Mouse (Mus musculus): ENCODE data around the gene Cyb561. TPM values are rescaled to one million over a fixed set of nuclear protein-coding genes. Genes with fewer than 3 reads are reported as not detected.

Cyb561 gene
- polyA plus RNA-seq, 1 experiment from 2014 or later: 28.3 TPM

- Histone ChIP-seq H3K9ac (no peak overlapping the region), H3K27ac (ENCODE audit: low read depth) (no peak overlapping the region), H3K9me3 (ENCODE audit: low read depth, low read length) (no peaks in the 10 kb centered on the region), H3K4me1 (ENCODE audit: insufficient read depth) (peaks cover 5% of the 10 kb centered on the region; the same call in 1 of the 2 replicates), H3K4me2 (no peak overlapping the region), H3K27me3 (ENCODE audit: insufficient read depth, low read length) (no peaks in the 10 kb centered on the region), H3K36me3 (ENCODE audit: insufficient read depth) (peaks cover 24% of the 10 kb centered on the region), H3K4me3 (ENCODE audit: low read depth, low read length) (no peak overlapping the region)
- WGBS: 76% methylated on average over 8 of the region's 8 CpGs
- DNase-seq (no peak), ATAC-seq (ENCODE audit: insufficient read depth) (no peak)
- TF ChIP-seq CTCF (IDR thresholded peaks at IDR 0.05; ENCODE audit: low read depth): no peak
Measured at GRCm38 (mm10) chr11:105908926-105909325, 44.2 kb downstream of the Cyb561 start.

- 89% methylated on average over 1 of the region's 1 CpGs for WGBS
Measured at GRCm38 (mm10) chr11:105907381-105907780, 45.8 kb downstream of the Cyb561 start.

DNA sequence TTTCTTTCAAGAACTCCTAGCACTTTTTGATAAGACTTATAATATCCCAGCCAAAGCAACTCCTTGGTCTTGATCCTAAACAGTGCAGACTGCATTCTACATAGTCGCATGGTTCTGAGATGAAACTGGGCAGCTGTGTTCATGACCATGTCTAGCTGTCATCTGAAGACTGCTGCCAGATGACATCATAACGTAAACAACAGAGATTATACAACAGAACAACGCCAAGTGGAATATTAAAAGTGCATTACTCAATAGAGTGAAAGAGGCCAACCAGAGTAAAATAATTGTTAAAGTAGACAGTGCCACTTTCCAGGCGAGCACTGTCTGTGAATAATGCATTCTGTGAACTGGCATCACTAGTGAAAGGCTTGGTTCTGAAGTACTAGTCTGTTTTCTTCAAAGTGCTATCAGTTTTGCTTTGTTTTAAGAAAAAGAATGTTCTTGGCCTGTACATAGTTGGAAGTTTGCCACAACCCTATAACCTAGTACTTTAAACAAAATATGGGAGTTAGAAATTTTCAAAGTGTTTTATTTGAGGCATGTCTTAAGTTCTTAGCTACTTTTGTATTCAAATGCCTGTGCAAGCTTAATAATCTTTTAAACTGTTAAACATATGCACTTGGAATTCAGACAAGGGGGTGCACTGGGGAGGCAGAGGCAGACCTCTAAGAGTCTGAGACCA is 47.5 kb downstream of the Cyb561 start:
- peak; percentile 91 for DNase-seq
- no peak overlapping the region for H3K4me3 ChIP-seq (ENCODE audit: low read depth, low read length)
- ATAC-seq (ENCODE audit: insufficient read depth): peak; percentile 96
- H3K9me3 ChIP-seq (ENCODE audit: low read depth, low read length): no peaks in the 10 kb centered on the region
- H3K27me3 ChIP-seq (ENCODE audit: insufficient read depth, low read length): no peaks in the 10 kb centered on the region
- H3K4me1 ChIP-seq (ENCODE audit: insufficient read depth): peaks cover 7% of the 10 kb centered on the region
- peak overlapping the region; percentile 83 for H3K27ac ChIP-seq (ENCODE audit: low read depth)
- no peak overlapping the region for H3K4me2 ChIP-seq
- H3K9ac ChIP-seq: no peak overlapping the region
- H3K36me3 ChIP-seq (ENCODE audit: insufficient read depth): peaks cover 15% of the 10 kb centered on the region; the same call in 1 of the 2 replicates
- 22% methylated on average over 4 of the region's 4 CpGs for WGBS
- no peak for TF ChIP-seq CTCF (IDR thresholded peaks at IDR 0.05; ENCODE audit: low read depth)

More at GRCm38 (mm10) chr11:105907381-105907780, 45.8 kb downstream of the Cyb561 start:
- H3K27ac ChIP-seq (ENCODE audit: low read depth): no peak overlapping the region
- TF ChIP-seq CTCF (IDR thresholded peaks at IDR 0.05; ENCODE audit: low read depth): no peak
- no peak overlapping the region for H3K4me3 ChIP-seq (ENCODE audit: low read depth, low read length)
- H3K4me2 ChIP-seq: no peak overlapping the region
- H3K9ac ChIP-seq: no peak overlapping the region
- no peaks in the 10 kb centered on the region for H3K9me3 ChIP-seq (ENCODE audit: low read depth, low read length)
- DNase-seq: no peak
- H3K27me3 ChIP-seq (ENCODE audit: insufficient read depth, low read length): no peaks in the 10 kb centered on the region
- peaks cover 16% of the 10 kb centered on the region; the same call in 1 of the 2 replicates for H3K36me3 ChIP-seq (ENCODE audit: insufficient read depth)
- H3K4me1 ChIP-seq (ENCODE audit: insufficient read depth): peaks cover 7% of the 10 kb centered on the region
- ATAC-seq (ENCODE audit: insufficient read depth): no peak

DNA sequence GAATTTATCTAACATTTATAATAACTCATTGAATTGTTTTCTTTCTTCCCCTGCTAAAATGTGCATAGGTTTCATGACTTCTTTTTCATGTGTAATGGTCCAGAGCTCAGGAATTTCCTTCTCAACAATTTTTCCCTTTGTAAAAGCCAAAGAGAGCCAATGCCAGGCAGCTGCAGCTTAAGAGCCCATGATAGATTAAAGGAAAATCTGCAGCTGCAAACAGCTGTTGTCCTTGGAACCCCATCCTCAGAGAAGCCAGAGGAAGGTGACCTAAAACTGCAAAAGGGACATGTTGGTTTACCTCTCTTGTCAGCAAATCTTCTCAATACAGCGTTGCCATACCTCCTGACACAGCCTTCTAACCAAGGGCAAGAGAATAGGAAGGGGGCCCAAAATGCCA is 50.2 kb downstream of the Cyb561 start:
- H3K27ac ChIP-seq (ENCODE audit: low read depth): 0 out of 2 replicates have a peak overlapping the region, but pooled peaks have one; percentile 4
- peak; percentile 81 for DNase-seq
- TF ChIP-seq CTCF (IDR thresholded peaks at IDR 0.05; ENCODE audit: low read depth): no peak
- H3K9me3 ChIP-seq (ENCODE audit: low read depth, low read length): no peaks in the 10 kb centered on the region
- H3K36me3 ChIP-seq (ENCODE audit: insufficient read depth): 0 out of 2 replicates have a peak, but pooled peaks cover 15% of the 10 kb centered on the region
- peaks cover 7% of the 10 kb centered on the region for H3K4me1 ChIP-seq (ENCODE audit: insufficient read depth)
- no peak for ATAC-seq (ENCODE audit: insufficient read depth)
- H3K4me2 ChIP-seq: no peak overlapping the region
- 49% methylated on average over 1 of the region's 1 CpGs for WGBS
- no peak overlapping the region for H3K9ac ChIP-seq
- no peak overlapping the region for H3K4me3 ChIP-seq (ENCODE audit: low read depth, low read length)
- H3K27me3 ChIP-seq (ENCODE audit: insufficient read depth, low read length): no peaks in the 10 kb centered on the region

DNA sequence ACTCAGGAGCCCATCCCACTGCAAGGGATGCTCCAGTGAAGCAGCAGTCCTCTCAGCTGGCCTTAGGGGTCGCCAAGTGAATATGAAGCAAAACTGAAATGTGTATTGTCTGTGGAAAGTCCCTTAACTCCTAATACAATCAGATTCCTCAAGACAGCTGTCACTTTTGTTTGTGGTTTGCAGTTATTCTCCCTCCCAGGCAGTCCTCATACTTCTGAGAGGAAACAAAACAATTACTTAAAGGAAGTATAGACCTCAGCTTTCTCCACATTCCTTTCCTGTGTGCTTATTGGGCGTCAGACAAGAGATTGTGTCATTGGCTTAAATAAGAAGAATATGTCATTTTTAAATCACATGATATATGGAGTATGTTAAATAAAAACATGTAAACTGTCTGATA is 51.6 kb downstream of the Cyb561 start:
- H3K27ac ChIP-seq (ENCODE audit: low read depth): no peak overlapping the region
- no peak overlapping the region for H3K9ac ChIP-seq
- H3K4me1 ChIP-seq (ENCODE audit: insufficient read depth): peaks cover 7% of the 10 kb centered on the region
- H3K27me3 ChIP-seq (ENCODE audit: insufficient read depth, low read length): no peaks in the 10 kb centered on the region
- DNase-seq: no peak
- no peak overlapping the region for H3K4me2 ChIP-seq
- H3K9me3 ChIP-seq (ENCODE audit: low read depth, low read length): no peaks in the 10 kb centered on the region
- H3K36me3 ChIP-seq (ENCODE audit: insufficient read depth): 0 out of 2 replicates have a peak, but pooled peaks cover 15% of the 10 kb centered on the region
- H3K4me3 ChIP-seq (ENCODE audit: low read depth, low read length): no peak overlapping the region
- 47% methylated on average over 2 of the region's 2 CpGs for WGBS
- no peak for TF ChIP-seq CTCF (IDR thresholded peaks at IDR 0.05; ENCODE audit: low read depth)
- no peak for ATAC-seq (ENCODE audit: insufficient read depth)

GRCm38 (mm10) chr11:105899151-105899550 is 54.0 kb downstream of the Cyb561 start:
- H3K27ac ChIP-seq (ENCODE audit: low read depth): no peak overlapping the region
- no peak for ATAC-seq (ENCODE audit: insufficient read depth)
- H3K27me3 ChIP-seq (ENCODE audit: insufficient read depth, low read length): no peaks in the 10 kb centered on the region
- WGBS: 45% methylated on average over 1 of the region's 1 CpGs
- peaks cover 3% of the 10 kb centered on the region; the same call in 1 of the 2 replicates for H3K4me1 ChIP-seq (ENCODE audit: insufficient read depth)
- no peak for TF ChIP-seq CTCF (IDR thresholded peaks at IDR 0.05; ENCODE audit: low read depth)
- no peaks in the 10 kb centered on the region for H3K9me3 ChIP-seq (ENCODE audit: low read depth, low read length)
- no peak overlapping the region for H3K9ac ChIP-seq
- 0 out of 2 replicates have a peak, but pooled peaks cover 10% of the 10 kb centered on the region for H3K36me3 ChIP-seq (ENCODE audit: insufficient read depth)
- DNase-seq: no peak
- no peak overlapping the region for H3K4me2 ChIP-seq
- H3K4me3 ChIP-seq (ENCODE audit: low read depth, low read length): no peak overlapping the region

DNA sequence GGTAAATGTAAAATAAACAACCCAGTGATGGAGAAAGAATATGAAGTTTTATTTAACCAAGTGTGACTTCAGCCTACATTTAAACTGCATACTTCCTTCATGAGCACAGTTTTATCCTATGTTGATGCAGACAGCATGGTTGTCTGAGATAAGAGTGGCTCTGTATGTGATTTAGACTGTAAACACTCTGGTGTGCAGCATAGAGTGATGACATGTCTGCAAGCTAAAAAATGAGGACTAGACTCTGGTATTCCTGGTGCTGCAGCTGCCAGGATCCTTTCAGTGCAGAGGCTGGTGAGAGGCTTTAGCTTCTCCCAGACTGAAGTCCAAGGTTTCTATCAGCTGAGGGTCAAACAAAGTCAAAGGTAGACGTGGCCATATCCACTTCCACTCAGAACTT is 65.9 kb downstream of the Cyb561 start:
- 0 out of 2 replicates have a peak, but pooled peaks cover 2% of the 10 kb centered on the region for H3K4me1 ChIP-seq (ENCODE audit: insufficient read depth)
- WGBS: 41% methylated on average over 1 of the region's 1 CpGs
- peak; percentile 89 for ATAC-seq (ENCODE audit: insufficient read depth)
- H3K9me3 ChIP-seq (ENCODE audit: low read depth, low read length): no peaks in the 10 kb centered on the region
- H3K36me3 ChIP-seq (ENCODE audit: insufficient read depth): peaks cover 7% of the 10 kb centered on the region; the same call in 1 of the 2 replicates
- no peak overlapping the region for H3K27ac ChIP-seq (ENCODE audit: low read depth)
- DNase-seq: peak; percentile 71
- no peak overlapping the region for H3K4me3 ChIP-seq (ENCODE audit: low read depth, low read length)
- H3K9ac ChIP-seq: no peak overlapping the region
- H3K27me3 ChIP-seq (ENCODE audit: insufficient read depth, low read length): no peaks in the 10 kb centered on the region
- H3K4me2 ChIP-seq: no peak overlapping the region
- no peak for TF ChIP-seq CTCF (IDR thresholded peaks at IDR 0.05; ENCODE audit: low read depth)

Data from lung, embryonic 14.5 days (tissue).